Mouse (Mus musculus) liver, embryonic 14.5 days (tissue): Measurements from ENCODE around the gene Enkd1. TPM values are rescaled to one million over a fixed set of nuclear protein-coding genes. Genes with fewer than 3 reads are reported as not detected.

Experiments used
- ATAC-seq: fragments of 200-750 bp; cut with Nextera tagmentation; 2 replicates; pipeline ENCODE4 v1.8.0; 2017; ENCODE audit warnings: moderate number of reproducible peaks, mild to moderate bottlenecking, moderate library complexity; ENCODE audit not compliant: insufficient read depth
- DNase-seq, 3 experiments: peaks; one replicate each; pipeline ENCODE4 v3.0.0-alpha.2; 2012 to 2013; ENCODE audit warnings: low read depth in 3 of 3, low spot score in 3 of 3
- H3K27ac ChIP-seq: fragments of 300-500 bp; sonication (generic); 2 replicates; pipeline ENCODE4 v1.5.1; 2014; ENCODE audit warnings: moderate library complexity, mild to moderate bottlenecking, control low read depth, inconsistent platforms
- H3K27me3 ChIP-seq: fragments of 300-500 bp; sonication (generic); 2 replicates; pipeline ENCODE4 v1.6.1; 2014; ENCODE audit warnings: mild to moderate bottlenecking, low read length, moderate library complexity; ENCODE audit not compliant: control insufficient read depth, insufficient read depth
- H3K36me3 ChIP-seq: fragments of 300-500 bp; sonication (generic); replicated peaks from 2 replicates; pipeline ENCODE4 v1.6.1; 2014; ENCODE audit warnings: low read depth; ENCODE audit not compliant: control insufficient read depth, insufficient read depth
- H3K4me1 ChIP-seq, 2 experiments: fragments of 200-500 bp in 1 of 2; fragments of 300-500 bp in 1 of 2; sonication (generic) in 1 of 2; replicated peaks; 2 replicates each; pipeline ENCODE4 v1.6.1; 2012 to 2014; ENCODE audit warnings: antibody characterized with exemption in 1 of 2, inconsistent platforms in 1 of 2, low read length in 1 of 2; ENCODE audit not compliant: control insufficient read depth in 2 of 2, insufficient read depth in 2 of 2
- H3K4me2 ChIP-seq: fragments of 300-500 bp; sonication (generic); 2 replicates; pipeline ENCODE4 v1.6.1; 2014; ENCODE audit warnings: low read depth, mild to moderate bottlenecking, control low read depth, moderate library complexity
- H3K4me3 ChIP-seq, 2 experiments: fragments of 200-500 bp in 1 of 2; fragments of 300-500 bp in 1 of 2; sonication (generic) in 1 of 2; 2 replicates each; pipeline ENCODE4 v1.5.1; 2012 to 2014; ENCODE audit warnings: low read depth in 2 of 2, low read length in 2 of 2, mild to moderate bottlenecking in 2 of 2, control low read depth in 1 of 2, inconsistent platforms in 1 of 2, moderate library complexity in 1 of 2; ENCODE audit not compliant: insufficient read depth in 1 of 2
- H3K9ac ChIP-seq: fragments of 300-500 bp; sonication (generic); replicated peaks from 2 replicates; pipeline ENCODE4 v1.6.1; 2014; ENCODE audit warnings: mild to moderate bottlenecking, control low read depth, moderate library complexity
- H3K9me3 ChIP-seq: fragments of 300-500 bp; sonication (generic); 2 replicates; pipeline ENCODE4 v1.6.1; 2016; ENCODE audit warnings: low read length, mixed read lengths; ENCODE audit not compliant: control insufficient read depth
- CTCF ChIP-seq: IDR thresholded peaks from 2 replicates; pipeline ENCODE4 v1.5.1; 2016; ENCODE audit warnings: antibody characterized with exemption, low read depth, control low read depth
- EP300 ChIP-seq: IDR thresholded peaks from 2 replicates; pipeline ENCODE4 v1.6.1; 2016; ENCODE audit warnings: antibody characterized with exemption, low read depth
- WGBS: fragments of 180-500 bp; shearing (Covaris S2); extraction: QIAGEN DNeasy Blood & Tissue Kit; methylation state at CpG from one replicate; pipeline ENCODE4 v1.1.7; 2014; ENCODE audit not compliant: insufficient replicate concordance; 5-methylcytosine and 5-hydroxymethylcytosine counted together
- polyA plus RNA-seq, 2 experiments: library from polyadenylated mRNA; depleted of rRNA in 1 of 2; stranded (reverse) in 1 of 2; unstranded in 1 of 2; fragments of >200 nt; fragmentation: Nextera tagmentation in 1 of 2; extraction: Ambion mirVana in 1 of 2; gene quantifications; 2 replicates each; pipeline versions ENCODE4 v1.2.1 to v1.2.3; 2012 to 2014

Enkd1 gene
- polyA plus RNA-seq, 2 experiments: 4.8 to 7.8 TPM

DNA sequence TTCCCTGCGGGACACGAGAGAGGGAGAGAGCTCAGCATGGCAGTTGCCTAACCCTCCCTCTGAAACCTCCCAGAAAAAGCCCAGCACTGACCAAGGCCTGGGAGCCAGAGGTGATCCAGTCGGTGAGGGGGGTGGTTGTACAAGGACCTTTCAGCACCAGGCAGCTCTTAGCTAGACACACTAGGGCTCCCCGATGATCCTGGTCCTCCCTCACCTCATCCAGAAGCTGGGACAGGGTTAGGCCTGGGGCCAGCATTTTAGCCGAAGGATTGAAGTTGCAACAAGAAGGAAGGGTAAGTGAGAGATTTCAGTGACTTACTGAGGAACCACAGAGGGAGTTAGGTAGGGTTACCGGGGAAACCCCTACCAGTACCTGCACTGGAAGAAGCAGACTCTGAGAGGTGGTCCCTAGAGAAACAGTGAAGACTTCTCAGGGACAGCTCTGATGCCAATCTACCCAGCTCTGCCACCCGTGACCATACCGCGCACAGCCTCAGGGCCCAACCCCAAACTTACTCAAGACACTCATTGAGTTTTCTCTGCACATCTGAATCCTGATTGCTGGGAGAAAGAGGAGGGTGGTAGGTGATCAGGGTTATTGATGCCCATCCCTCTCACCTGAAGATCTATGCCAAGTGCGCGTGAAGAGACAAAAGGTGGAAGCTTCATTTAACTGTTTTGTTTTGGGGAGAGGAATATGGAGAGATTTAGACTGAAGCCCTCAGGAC lies 8.4 kb downstream of the Enkd1 start:
- no peaks in the 10 kb centered on the region for H3K27me3 ChIP-seq
- DNase-seq (no peak), ATAC-seq (no peak)
- H3K4me2 ChIP-seq: peak overlapping the region; percentile 97
- 83% methylated on average over 11 of the region's 11 CpGs for WGBS
- no peak overlapping the region for H3K27ac ChIP-seq
- peaks cover 2 to 11% of the 10 kb centered on the region in 2 experiments; a peak in 3 of 4 replicates for H3K4me1 ChIP-seq
- peak overlapping the region; percentile 68 for H3K9ac ChIP-seq
- H3K4me3 ChIP-seq: peak overlapping the region; percentile 77 to 95
- TF ChIP-seq CTCF (no peak), EP300 (no peak)
- no peaks in the 10 kb centered on the region for H3K9me3 ChIP-seq
- H3K36me3 ChIP-seq: no peaks in the 10 kb centered on the region; the same call in 1 of the 2 replicates

DNA sequence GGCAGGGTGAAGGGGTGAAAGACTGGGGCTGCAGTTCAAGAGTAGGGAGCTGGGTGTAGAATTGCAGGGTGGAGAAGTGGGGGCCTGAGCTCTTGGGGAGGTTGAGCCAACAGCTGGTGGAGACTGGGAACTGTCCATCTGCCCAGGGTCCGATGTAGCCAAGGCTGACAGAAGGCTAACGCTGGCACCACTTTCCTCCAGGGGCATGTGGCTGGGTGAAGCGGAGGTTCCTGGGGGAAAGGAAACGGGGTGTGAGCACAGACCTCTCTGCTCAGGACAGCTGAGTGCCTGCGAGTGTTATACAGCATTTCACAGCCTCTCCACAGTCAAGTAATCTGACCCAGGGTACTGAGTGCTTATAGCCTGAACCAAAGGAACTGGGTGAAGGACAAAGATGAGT lies 9.3 kb downstream of the Enkd1 start:
- H3K4me1 ChIP-seq: peaks cover 2 to 14% of the 10 kb centered on the region in 2 experiments
- no peaks in the 10 kb centered on the region; the same call in 1 of the 2 replicates for H3K36me3 ChIP-seq
- no peak overlapping the region for H3K27ac ChIP-seq
- no peaks in the 10 kb centered on the region for H3K9me3 ChIP-seq
- ATAC-seq (no peak), DNase-seq (no peak)
- TF ChIP-seq CTCF (no peak), EP300 (no peak)
- WGBS: 79% methylated on average over 5 of the region's 5 CpGs
- no peaks in the 10 kb centered on the region for H3K27me3 ChIP-seq
- H3K4me3 ChIP-seq: no peak overlapping the region
- no peak overlapping the region for H3K9ac ChIP-seq
- H3K4me2 ChIP-seq: no peak overlapping the region

GRCm38 (mm10) chr8:105697196-105697780 lies 10.7 kb downstream of the Enkd1 start:
- Histone ChIP-seq H3K4me1 (peaks cover 2 to 14% of the 10 kb centered on the region in 2 experiments), H3K36me3 (no peaks in the 10 kb centered on the region; the same call in 1 of the 2 replicates), H3K27ac (no peak overlapping the region), H3K9ac (no peak overlapping the region), H3K4me2 (no peak overlapping the region), H3K4me3 (no peak overlapping the region), H3K9me3 (no peaks in the 10 kb centered on the region), H3K27me3 (no peaks in the 10 kb centered on the region)
- no peak for TF ChIP-seq CTCF
- TF ChIP-seq EP300: no peak
- DNase-seq (no peak), ATAC-seq (no peak)
- 85% methylated on average over 17 of the region's 17 CpGs for WGBS

GRCm38 (mm10) chr8:105695080-105695780 lies 12.8 kb downstream of the Enkd1 start:
- TF ChIP-seq CTCF (no peak), EP300 (no peak)
- no peaks in the 10 kb centered on the region for H3K9me3 ChIP-seq
- no peak overlapping the region for H3K9ac ChIP-seq
- no peak overlapping the region for H3K27ac ChIP-seq
- H3K4me3 ChIP-seq: no peak overlapping the region
- ATAC-seq (no peak), DNase-seq (no peak)
- H3K4me1 ChIP-seq: peaks cover 0 to 9% of the 10 kb centered on the region in 2 experiments; a peak in 3 of 4 replicates
- WGBS: 79% methylated on average over 30 of the region's 30 CpGs
- H3K36me3 ChIP-seq: no peaks in the 10 kb centered on the region; the same call in 1 of the 2 replicates
- H3K4me2 ChIP-seq: no peak overlapping the region
- H3K27me3 ChIP-seq: no peaks in the 10 kb centered on the region
